23 mouse cellular contexts compared by ENCODE assay signal in the genomic region with DNA sequence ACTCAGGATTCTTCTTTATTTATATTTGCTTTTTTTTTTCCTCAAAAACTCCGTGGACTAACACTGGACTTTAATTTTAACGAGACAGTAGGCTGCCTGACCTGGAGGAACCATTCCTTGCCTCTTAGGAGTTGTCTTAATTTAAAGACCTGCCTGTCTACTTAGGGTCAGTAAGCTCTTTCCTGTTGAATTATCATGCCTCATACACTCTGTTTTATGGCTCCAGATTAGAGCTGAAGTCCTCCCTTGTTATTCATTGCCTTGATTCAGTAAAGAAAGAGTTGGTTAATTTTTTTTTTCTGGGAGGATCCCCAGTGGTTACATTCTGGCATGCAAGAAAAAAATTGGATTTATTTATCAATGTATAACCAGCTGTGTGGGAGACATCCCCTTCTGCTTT.
"Had no signal": no experiment of that assay in that cellular context is flagged by ENCODE, and none has a peak within 500 bp of the region (broad histone marks: within the 10 kb centered on the region; RNA-seq: fewer than 3 reads in every experiment).

No protein-coding gene starts in this region.

- H3K4me1 ChIP-seq: heart, embryonic 10.5 days; heart, embryonic 12.5 days; hindbrain, embryonic 10.5 days; hindbrain, embryonic 12.5 days; intestine, embryonic 15.5 days; limb, embryonic 13.5 days; limb, embryonic 15.5 days; liver, embryonic 12.5 days had no signal

- H3K4me3 ChIP-seq: gastrocnemius, adult 2 months; heart, embryonic 10.5 days; heart, embryonic 12.5 days; hindbrain, embryonic 10.5 days; hindbrain, embryonic 12.5 days; intestine, embryonic 15.5 days; layer of hippocampus, adult 2 months; limb, embryonic 13.5 days; limb, embryonic 15.5 days; liver, embryonic 12.5 days had no signal

- ATAC-seq: forebrain, embryonic 16.5 days; hindbrain, embryonic 16.5 days; inflammation-experienced regulatory T-cells, adult 6 months; intestine, embryonic 15.5 days; intestine, postnatal 0 days; liver, embryonic 12.5 days had no signal

- H3K27ac ChIP-seq: gastrocnemius, adult 2 months; heart, embryonic 10.5 days; hindbrain, embryonic 10.5 days; hindbrain, embryonic 12.5 days; hindbrain, embryonic 14.5 days; intestine, embryonic 15.5 days; layer of hippocampus, adult 2 months; limb, embryonic 13.5 days; limb, embryonic 15.5 days; liver, embryonic 12.5 days; liver, embryonic 14.5 days had no signal

- H3K9me3 ChIP-seq: heart, embryonic 10.5 days; heart, embryonic 12.5 days; hindbrain, embryonic 10.5 days; hindbrain, embryonic 12.5 days; intestine, embryonic 15.5 days; limb, embryonic 13.5 days; limb, embryonic 15.5 days; liver, embryonic 12.5 days had no signal

- H3K4me2 ChIP-seq: heart, embryonic 12.5 days; hindbrain, embryonic 12.5 days; hindbrain, embryonic 14.5 days; intestine, embryonic 15.5 days; limb, embryonic 13.5 days; limb, embryonic 15.5 days; liver, embryonic 12.5 days had no signal

- DNase-seq: gastrocnemius, adult 2 months; gastrocnemius, postnatal 10 days; gastrocnemius, postnatal 25 days; heart, adult 18-20 months; heart, postnatal 10 days; heart, postnatal 4 days; layer of hippocampus, postnatal 36 days; left cerebral cortex, postnatal 4 days had no signal

- H3K27me3 ChIP-seq: heart, embryonic 12.5 days; hindbrain, embryonic 12.5 days; intestine, embryonic 15.5 days; limb, embryonic 13.5 days; limb, embryonic 15.5 days; liver, embryonic 12.5 days had no signal

- H3K9ac ChIP-seq: heart, embryonic 12.5 days; hindbrain, embryonic 12.5 days; hindbrain, embryonic 14.5 days; intestine, embryonic 15.5 days; limb, embryonic 13.5 days; limb, embryonic 15.5 days; liver, embryonic 12.5 days; liver, embryonic 14.5 days had no signal

- H3K36me3 ChIP-seq: heart, embryonic 10.5 days; heart, embryonic 12.5 days; hindbrain, embryonic 10.5 days; hindbrain, embryonic 12.5 days; intestine, embryonic 15.5 days; limb, embryonic 13.5 days; limb, embryonic 15.5 days; liver, embryonic 12.5 days had no signal
